Mouse (Mus musculus): ENCODE data around the gene Ndufb4.
"Not testable (repeated sequence)": the region's sequence is repeated elsewhere in the genome, so short reads cannot be mapped to it uniquely, and the experiment has no call there.

Ndufb4 gene

DNA sequence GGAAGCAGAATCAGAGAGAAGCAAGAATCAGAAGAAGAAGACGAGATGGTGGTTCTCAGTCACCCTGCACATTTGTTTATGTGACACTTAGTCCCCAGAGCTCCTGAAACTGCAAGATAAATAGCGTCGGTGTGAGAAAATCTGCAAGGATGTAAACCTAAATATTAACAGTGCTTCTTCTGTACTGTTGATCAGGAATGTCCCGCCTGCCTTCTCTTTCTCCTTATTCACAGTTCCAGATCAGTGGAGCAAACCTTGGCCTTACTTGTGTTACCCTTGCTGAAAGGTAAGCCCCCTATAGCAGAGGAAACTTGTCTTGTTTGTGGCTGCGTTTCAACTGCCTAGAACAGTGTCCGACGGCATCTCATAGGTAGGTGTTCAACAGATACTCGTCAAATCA is 23.3 kb upstream of the Ndufb4 start:
- DNase-seq (ENCODE audit: low spot score), result no peak

DNA sequence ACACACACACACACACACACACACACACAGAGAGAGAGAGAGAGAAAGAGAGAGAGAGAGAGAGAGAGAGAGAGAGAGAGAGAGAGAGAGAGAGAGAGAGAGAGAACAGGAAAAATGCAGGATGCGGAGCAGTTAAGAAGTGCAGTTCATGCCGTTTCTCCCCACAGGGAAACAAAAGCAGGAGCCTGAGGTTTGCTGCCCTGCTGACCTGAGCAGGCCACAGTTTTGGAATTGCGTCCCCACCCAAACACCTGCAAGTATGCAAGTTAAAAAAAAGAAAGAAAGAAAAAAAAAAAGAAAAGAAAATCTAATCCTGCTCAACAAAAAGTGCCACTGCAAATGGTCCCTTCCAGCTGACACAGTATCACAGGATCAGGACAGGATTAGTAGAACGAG is 22.4 kb upstream of the Ndufb4 start:
- no peak for DNase-seq (ENCODE audit: low spot score)

DNA sequence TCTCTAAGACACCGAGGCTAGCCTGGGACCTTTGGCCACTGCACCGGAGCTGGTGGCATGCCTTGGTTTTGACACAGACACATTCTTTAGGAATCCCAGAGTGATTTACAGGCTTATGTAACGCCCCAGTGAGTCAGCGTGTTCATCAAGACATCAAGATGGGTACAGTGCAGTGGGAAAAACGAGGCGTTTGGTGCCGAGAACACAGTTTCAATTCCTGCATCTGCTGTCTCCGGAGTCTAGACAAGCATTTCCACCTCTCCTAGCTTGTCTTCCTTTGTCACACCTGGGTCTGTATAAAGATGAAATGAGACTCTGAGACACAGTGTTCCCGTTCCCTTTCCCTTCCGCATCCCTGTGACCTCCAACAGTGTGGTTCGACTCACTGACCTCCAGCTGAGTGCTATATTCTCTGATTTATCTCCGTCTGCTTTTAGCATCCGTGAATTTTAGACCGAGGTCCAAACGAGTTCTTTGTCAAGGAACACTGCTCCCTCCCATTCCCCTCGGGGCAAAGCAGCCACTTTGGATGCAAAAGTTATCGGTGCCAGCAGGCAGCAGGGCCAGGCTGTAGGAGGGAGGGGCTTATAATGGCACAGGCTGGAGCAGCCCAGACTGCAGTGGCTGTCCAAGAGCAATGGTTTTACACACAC is 21.9 kb upstream of the Ndufb4 start:
- DNase-seq (ENCODE audit: low spot score), result no peak

DNA sequence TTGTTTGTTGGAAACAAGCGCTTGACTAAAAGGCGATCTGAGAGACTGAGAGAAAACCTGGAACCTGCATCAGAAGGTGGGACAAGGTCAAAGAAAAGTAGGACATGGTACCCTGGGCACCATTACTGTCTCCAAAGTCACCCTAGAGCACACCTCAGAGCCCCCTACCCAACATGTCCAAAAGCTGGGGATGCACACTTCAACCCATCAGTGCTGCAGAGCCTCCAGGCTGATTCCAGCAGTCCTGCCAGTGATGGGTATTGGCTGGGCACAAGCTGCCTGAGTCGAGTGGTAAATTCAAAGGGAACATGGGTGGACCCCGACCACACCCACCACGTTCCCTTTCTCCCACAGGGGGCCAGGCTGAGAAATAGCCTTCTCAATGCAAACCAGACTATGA is 21.1 kb upstream of the Ndufb4 start:
- DNase-seq (ENCODE audit: low spot score), result no peak

DNA sequence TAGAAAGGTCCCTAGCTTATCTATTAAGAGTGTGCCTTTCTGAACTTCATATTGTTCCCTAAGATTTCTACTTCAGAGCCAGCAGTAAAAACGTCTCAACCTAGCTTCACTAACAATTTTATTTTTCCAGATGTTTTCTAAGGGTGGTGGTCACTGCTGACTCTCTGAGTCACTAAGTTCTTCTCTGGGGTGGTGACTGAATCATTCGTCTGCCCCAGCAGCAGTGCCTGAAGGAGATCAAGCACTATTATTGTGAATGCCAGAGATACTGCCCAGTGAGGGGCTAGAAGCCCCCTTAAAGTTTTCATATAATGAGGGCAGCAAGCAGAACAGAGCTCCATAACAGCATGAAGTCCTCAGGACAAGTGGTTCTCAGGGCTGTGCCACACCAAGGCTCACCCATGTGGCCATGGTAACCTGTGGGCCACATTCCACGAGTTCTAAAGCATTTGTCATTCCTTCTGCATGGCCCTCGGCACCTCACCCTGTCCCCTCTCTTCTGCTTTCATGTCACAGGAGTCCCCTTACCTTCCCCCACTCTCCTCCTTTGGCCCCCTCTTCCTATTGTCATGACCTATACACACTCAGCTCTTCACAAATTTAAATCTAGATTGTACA is 16.5 kb upstream of the Ndufb4 start:
- DNase-seq (ENCODE audit: low spot score), result no peak

- no peak for DNase-seq (ENCODE audit: low spot score)
Observed at GRCm38 (mm10) chr16:37665394-37665935, 11.2 kb upstream of the Ndufb4 start.

DNA sequence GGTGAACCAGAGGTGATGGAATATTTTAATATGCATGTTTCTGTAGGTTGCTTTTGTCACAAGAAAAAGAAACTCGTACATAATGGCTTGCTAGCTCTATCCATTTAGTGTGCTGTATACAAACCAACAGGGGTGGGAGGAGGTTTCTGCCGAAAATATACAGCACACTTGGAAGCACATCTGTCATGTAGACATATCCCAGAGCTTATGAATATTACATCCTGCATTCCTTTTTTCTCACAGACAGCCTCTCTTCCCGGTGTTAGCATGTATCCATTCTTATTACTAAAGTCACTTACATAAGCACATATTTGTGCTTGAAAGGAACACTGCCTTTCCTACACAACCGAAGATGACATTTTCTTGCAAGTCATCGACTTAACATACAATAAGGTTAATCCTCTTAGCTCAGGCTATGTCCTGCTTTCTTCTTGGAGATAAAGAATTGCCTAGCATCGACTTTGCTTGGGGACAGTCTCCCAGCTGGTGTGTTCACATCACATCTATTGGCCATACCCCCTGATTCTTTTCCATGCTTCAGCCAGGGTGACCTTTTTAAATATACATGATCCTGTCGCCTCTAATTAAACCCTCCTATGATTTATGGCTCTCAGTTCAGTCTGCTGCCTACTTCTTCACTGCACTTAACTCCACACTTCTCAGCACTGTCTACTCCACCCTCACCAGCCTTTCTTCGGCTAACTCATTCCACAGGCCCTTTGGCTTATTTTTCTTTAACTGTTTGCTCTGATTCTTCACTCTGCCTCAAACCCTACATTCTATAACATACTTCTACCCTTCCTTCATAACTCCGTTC is 9.6 kb upstream of the Ndufb4 start:
- DNase-seq (ENCODE audit: low spot score), result no peak

DNA sequence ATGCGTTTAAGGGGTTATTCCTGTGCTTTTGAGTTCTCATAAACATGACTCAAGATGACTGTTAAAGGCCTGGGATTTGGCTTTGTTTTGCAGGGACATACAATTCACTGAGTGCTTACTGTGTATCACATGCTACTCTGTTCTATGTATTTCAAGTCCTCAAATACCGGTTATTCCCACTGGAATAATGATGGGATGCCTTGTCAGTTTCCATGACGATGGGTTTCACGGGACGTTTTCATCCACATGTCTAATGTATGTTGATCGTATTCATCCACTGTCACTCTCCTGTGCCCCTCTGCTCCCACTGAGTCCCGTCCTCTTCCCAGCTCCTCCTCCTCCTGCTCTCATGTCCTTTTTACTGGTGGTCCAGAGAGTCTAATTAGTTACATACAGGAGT is 2.5 kb upstream of the Ndufb4 start:
- no peak for DNase-seq (ENCODE audit: low spot score)

DNA sequence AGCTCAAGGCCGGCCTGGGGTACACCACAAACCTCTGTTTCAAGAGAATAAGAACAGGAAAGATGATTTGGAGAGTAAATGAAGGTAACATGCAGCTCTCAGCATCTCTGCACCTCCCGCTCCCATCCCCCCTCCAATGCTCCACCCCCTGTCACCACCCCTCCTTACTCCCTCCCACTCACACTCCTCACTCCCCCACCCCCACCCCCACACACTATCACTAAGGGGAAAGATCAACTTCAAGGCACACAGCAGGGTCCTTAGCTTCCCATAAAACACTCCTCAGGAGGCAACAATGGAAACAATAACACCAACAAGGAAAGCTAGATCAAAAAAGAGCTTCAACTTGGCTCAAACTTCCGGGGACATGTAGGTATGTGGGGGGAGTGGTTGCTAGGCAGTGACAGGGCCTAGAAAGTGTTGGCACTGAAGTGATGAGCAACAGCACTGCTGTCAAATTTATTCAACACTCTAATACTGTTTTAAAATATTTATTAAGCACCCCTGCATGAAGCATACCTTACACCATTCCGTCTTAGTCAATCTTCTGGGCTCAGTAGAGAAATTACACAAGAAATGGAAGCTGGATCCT is 1.6 kb upstream of the Ndufb4 start:
- no peak for DNase-seq (ENCODE audit: low spot score)

- no peak for DNase-seq (ENCODE audit: low spot score)
Observed at GRCm38 (mm10) chr16:37654831-37655455, 690 bp upstream of the Ndufb4 start.

DNA sequence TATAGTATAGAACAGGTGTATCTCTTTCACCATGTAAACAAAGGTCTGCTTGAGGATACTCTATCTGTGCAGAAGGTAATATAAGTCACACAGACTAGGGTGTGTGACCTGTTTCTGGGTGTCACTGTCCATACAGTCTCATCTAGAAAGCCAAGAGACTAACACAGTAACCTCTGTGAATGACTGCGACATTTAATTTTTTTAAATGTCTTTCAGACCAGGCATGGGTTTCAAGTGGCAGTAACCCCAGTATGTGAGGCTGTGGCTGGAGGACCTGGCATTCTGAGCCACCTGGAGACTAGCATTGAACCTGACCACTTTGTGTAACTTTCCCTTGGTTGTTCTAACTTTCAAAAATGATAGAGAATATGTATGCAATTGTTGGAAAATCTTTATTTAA is 1.2 kb downstream of the Ndufb4 start:
- DNase-seq (ENCODE audit: low spot score), result no peak

DNA sequence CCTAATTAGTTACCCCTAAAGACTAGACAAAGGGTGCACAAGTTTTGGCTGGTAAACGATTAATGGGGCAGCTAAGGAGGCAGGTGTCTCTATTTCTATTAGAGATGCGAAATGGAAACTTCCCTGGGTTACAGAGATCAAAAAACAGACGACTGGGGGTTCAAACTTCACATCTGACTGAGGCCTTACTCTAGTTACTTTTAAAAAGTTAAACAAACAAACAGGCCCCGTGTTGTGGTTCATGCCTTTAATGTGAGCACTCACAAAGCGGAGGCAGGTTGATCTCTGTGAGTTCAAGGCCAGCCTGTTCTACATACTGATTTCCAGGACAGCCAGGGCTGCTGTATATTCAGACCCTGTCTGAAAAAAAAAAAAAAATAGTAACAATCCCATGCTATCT is 1.6 kb downstream of the Ndufb4 start:
- no peak for DNase-seq (ENCODE audit: low spot score)

- DNase-seq (ENCODE audit: low spot score), result no peak
Observed at GRCm38 (mm10) chr16:37651467-37651866, 2.8 kb downstream of the Ndufb4 start.

- no peak for DNase-seq (ENCODE audit: low spot score)
Observed at GRCm38 (mm10) chr16:37649068-37649467, 5.2 kb downstream of the Ndufb4 start.

DNA sequence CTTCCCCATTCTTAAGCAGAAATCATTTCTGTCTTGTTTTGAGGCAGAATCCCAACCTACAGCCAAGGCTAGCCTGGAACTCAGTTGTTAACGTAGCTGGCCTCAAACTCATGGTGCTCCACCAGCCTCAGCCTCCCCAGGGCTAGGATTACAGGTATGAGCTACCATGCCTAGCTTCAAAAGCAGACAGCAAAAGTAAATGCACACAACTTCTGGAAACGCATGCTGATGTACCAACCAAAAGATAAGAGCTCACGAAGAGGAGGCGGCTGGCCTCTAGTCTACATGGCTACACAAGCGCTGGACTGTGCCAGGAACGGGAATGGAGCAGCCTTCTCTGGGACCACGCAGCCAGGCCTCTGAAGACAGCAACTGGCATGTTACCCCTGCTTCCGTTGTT is 6.3 kb downstream of the Ndufb4 start:
- no peak for DNase-seq (ENCODE audit: low spot score)

GRCm38 (mm10) chr16:37647067-37647466 is 7.2 kb downstream of the Ndufb4 start:
- DNase-seq (ENCODE audit: low spot score), result no peak

DNA sequence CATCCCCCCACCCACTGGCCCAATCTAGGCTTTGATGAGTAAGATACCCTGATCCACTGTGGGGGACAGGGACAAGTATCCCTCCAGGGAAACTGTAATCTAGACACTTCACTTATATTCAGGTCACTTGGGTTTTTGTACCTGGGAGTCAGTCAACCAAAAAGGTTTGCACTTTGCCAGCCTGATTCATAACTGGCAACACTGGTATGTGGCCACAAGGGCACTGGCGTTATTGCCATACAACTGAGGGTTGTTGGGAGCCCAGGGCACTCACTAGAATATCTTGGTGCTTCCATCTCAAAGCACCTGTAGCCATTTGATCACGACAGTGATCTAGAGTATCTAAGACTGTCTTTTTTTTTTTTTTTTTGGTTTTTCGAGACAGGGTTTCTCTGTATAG is 8.5 kb downstream of the Ndufb4 start:
- no peak for DNase-seq (ENCODE audit: low spot score)

DNA sequence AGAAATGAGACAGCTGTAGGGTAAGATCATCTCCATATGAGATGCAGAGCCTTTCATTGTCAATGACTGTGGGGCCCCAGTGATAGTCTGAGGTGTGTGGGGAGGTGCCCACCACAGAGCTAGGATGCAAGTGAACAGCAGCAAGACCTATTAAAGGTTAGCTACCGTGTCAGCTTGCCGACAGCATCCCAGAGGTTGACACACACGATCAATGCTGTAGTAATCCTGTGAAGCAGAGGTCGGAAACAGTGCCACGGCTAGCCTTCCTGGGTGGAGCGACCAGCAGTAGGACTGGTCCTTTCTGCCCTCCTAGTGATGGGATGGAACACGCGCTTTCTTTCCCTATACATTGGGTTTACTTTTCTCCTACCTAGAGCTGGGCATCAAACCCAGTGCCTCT is 9.0 kb downstream of the Ndufb4 start:
- DNase-seq (ENCODE audit: low spot score), result no peak

GRCm38 (mm10) chr16:37644486-37644885 is 9.8 kb downstream of the Ndufb4 start:
- no peak for DNase-seq (ENCODE audit: low spot score)

GRCm38 (mm10) chr16:37640522-37640921 is 13.7 kb downstream of the Ndufb4 start:
- DNase-seq (ENCODE audit: low spot score), result not testable (repeated sequence)

DNA sequence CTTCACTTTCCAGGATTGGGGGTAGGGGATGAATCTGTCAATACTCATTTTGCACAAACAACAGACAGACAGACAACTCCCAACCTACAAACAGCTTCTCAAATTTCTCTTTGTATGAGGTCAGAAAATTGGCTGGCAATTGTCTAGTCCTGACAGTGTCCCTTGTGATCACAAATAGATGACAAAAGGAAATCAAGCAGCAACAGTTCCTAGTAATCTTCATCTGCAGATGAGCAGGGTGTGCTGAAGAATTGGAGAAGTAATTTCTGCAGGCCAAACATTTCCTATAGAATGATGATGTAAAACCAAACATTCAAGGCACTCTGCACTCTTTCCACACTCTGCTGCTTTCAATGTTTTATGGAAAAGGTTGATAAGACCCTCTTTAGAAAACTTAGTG is 16.5 kb downstream of the Ndufb4 start:
- no peak for DNase-seq (ENCODE audit: low spot score)

DNA sequence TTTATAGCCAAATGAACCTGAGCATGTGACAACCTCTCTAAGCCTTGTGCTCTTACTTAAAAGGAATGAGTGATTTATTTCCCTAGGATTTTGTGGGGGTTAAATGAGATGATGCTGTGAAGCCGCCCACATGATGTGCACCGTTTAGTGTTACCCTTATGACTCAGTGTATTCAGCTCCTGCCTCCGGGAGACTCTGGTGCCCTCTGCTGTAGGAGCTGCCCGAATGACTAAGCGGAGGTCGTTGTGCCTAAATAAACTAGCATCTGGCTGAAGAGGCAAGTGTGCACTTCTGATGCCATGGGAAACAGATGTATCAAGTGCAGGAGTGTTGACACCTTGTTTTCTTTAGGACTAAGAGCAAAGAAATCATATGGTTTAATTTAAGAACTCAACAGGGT is 18.1 kb downstream of the Ndufb4 start:
- DNase-seq (ENCODE audit: low spot score), result no peak
